Mouse (Mus musculus) spleen, adult 18-20 months (tissue): ENCODE measurements around the gene Zfp609.
"Not testable (repeated sequence)": the region's sequence is repeated elsewhere in the genome, so short reads cannot be mapped to it uniquely, and the experiment has no call there.

Experiments used
- DNase-seq, 2 experiments: peaks; one replicate each; pipeline ENCODE4 v3.0.0; 2022; ENCODE audit warnings: mixed read lengths in 2 of 2

The Zfp609 gene

GRCm38 (mm10) chr9:65703241-65703640 lies 124.1 kb downstream of the Zfp609 start:
- DNase-seq, result no peak

GRCm38 (mm10) chr9:65702286-65702685 lies 125.1 kb downstream of the Zfp609 start:
- no peak for DNase-seq

DNA sequence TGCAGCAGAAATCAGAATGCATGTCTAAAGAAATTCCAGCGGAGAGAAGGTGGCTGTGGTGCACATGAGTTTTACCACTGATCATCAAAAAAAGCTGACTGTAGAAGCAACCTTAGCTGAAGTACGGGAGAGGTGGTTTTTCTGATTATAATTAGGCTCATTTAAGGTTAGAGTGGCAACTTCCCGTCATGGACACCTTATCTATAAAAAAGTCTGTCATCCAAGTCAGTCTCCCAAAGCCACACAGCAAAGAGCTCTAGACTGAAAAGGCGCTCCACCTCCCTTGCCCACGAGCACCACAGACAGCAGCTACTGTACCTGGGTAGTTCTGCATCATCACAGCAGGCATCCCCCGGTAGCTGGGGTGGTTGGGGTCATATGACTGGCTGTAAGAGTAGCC lies 126.9 kb downstream of the Zfp609 start:
- DNase-seq, result no peak

DNA sequence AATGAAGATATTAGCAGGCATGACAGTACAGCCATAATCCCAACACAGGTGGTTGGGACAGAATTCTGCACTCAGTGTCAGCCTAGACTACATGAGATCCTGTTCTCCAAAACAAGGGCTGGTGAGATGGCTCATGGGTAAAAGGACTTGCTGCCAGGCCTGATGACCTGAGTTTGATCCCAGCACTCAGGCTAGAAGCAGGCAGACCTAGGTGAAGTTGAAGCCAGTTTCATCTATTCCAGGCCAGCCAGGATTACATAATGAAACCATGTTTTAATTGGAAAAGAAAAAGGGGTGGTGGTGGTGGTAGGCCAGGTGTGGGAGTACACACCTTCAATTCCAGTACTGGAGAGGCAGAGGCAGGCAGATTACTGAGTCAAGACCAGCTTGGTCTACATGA lies 129.4 kb downstream of the Zfp609 start:
- no peak for DNase-seq

DNA sequence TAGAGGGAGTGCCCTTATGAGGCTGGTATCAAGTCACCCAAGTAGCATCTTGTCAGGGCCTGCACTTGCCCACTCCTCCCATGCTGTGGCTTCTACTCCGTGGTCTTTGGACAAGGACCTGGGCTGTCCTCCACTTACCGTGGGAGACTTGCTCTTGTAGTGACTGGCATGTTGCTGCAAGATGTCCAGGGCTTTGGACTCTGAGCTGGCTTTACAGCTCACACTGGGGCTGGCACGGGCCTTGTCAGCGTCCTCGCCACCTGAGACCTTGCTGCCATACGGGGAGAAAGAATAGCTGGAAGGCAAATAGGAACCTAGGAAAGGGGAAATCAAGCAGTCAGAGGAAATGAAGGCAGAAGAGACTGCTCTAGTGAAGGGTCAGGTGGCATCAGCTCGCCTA lies 130.0 kb downstream of the Zfp609 start:
- no peak for DNase-seq

GRCm38 (mm10) chr9:65696337-65696736 lies 131.0 kb downstream of the Zfp609 start:
- no peak for DNase-seq

DNA sequence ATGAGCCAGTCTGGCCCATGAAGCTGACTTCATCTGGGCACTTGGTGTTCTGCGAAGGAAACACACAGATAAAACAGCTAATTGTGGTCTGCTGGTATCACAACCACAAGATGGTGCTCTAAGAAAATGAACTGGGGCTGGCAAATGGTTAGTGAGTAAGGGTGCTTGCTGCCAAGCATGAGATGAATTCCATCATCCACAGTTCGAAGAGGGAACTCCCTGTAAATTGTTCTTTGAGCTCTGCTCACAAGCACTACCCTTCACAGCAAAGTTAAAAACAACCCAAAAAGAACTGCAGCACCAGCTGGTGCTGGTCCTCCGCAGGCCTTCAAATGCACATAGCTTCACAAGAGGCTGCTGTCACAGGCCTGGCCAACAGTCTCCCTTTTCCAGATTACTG lies 131.7 kb downstream of the Zfp609 start:
- no peak for DNase-seq

DNA sequence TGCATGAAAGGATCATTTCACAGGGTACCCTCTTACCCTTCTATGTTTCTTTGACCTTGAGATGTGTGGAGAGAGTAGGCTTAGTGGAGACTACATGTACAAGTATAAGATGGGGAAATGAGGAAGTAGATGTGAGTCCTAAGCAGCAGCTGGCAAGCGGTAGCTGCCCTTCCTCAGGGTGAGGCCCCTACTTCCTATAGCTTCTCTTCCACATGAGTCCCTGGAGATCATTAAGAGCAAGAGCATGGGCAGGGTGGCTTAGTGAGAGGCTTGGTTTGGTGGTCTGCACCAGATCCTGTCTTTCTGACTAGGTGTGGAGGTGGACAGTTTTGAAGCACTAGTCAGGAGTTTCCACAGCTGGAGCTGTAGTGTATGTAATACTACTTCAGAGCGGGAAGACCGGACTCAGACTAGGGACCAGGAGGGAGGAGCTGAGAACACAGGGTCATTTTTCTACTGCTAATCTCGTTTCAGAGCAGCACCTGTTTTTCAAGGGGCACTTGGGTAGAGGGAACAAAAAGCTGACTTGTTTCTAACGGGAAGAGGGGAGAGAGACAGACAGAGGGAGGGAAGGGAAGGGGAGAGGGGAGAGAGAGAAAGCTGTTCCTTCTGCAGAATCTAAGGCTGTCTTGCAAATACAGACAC lies 134.3 kb downstream of the Zfp609 start:
- DNase-seq, result no peak

- no peak for DNase-seq
Measured at GRCm38 (mm10) chr9:65692466-65692865, 134.9 kb downstream of the Zfp609 start.

DNA sequence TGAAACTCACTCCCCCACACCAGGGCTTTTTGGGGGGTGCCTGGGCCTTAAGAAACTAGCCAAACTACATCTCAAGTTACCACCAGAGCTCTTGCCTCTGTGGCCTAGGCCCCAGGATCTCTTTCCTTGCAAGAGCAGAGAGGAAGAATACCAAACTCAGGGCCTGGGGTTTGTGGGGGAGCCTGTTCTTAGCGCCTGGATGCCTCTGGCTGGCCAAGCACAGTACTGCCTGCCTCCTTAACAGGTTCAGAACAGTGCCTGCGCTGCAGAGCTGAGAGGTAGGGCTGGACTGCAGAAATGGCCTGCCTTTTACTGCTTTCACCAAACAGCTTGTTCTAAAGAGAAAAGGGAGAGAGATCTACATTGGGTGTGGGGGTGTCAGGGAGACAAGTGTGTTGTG lies 137.5 kb downstream of the Zfp609 start:
- not testable (repeated sequence) for DNase-seq

DNA sequence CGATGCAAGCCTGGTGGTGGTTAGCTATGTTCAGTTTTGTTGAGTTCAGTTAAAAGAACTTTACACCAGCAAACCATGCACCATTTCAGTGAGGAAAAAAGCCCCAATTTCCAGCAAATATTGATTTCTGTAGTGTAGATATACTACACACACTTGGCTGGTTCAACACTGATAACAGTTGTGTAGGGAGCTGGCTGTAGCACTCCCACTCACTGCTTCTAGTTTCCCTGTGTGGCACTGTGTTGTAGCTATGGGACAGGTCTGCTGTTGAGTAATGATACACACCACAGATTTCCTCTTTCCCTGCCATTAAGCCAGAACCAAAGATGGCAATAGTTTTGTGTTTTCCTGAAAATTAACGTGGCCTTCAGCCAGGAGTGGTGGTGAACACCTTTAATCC lies 142.7 kb downstream of the Zfp609 start:
- no peak for DNase-seq

GRCm38 (mm10) chr9:65682994-65683393 lies 144.4 kb downstream of the Zfp609 start:
- DNase-seq, result no peak

GRCm38 (mm10) chr9:65682183-65682582 lies 145.2 kb downstream of the Zfp609 start:
- no peak for DNase-seq

GRCm38 (mm10) chr9:65681634-65681940 lies 145.8 kb downstream of the Zfp609 start:
- no peak for DNase-seq

- no peak for DNase-seq
Measured at GRCm38 (mm10) chr9:65680938-65681633, 146.3 kb downstream of the Zfp609 start.

- no peak for DNase-seq
Measured at GRCm38 (mm10) chr9:65679181-65679761, 148.1 kb downstream of the Zfp609 start.

GRCm38 (mm10) chr9:65677119-65677462 lies 150.3 kb downstream of the Zfp609 start:
- no peak for DNase-seq

DNA sequence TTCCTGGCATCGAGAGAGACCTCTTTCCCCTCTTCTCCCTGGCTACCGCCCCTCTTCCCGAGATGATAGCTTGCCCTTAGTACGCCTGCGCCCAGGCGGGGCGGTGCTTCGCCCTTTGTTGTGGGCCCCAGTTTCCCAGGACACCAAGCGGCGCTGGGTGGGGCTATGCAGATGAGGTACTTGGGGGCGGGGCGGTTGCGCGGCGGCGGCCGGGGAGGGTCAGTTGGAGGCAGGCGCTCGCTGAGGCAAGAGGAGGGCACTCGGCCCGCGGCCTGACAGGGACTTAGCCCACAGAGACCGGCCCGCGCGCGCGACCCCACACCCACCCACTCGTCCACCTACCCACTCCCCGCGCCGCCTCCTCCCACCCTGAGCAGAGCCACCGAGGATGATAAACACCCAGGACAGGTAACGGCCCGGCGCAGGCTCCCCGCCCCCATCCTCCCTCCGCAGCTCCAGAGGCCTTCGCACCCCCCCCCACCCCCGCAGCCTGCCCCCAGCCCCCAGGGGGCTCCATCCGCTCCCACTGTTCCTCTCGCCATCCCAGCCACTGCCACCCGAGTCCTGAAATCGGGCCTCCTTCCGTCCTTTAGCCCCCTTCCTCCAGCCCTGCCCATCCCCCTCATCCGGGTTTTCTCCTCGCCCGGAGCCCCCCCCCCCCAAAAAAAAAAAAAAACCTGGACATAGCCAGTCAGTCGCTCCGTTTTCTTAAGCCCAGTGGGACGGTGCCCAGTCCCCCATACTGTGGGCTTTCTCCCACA lies 150.8 kb downstream of the Zfp609 start:
- DNase-seq, result peak; percentile 92 to 97

DNA sequence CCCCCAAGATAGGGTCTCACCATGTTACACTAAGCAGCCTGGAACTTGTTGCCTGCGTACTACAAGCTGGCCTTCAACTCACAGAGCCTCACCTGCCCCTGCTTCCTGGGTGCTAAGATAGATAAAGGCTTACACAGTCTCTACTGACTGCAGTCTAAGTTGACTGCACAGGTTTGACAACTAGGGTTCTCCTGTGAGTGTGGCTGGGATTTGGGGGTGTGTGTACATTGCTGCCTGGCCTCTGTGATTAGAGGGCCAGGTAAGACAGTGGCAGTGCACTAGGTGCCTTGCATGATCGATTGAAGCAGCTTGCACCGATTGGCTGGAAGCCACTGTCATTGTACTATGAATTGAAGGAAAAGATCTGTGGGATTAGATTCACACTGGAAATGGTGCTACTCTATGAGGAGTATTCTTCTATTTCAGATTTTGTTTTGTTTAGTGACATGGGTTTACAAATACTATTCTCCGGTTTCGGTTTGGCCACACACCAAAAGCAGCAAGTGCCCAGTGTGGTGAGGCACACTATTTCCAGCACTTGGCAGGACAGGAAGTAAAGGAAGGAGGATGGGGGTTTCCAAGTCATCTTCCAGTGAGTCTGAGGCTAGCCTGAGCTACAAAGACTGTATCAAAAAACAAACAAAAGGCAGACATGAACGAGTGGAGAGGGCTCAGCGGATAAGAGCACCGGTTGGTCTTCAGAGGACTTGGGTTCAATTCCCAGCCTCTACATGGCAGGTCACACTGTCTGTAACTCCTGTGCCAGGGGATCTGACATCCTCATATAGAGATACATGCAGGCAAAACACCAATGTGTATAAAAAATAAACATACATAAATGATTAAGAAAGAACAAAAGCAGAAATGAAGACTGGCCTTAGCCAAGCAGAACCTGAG lies 151.7 kb downstream of the Zfp609 start:
- DNase-seq, result no peak

- DNase-seq, result no peak
Measured at GRCm38 (mm10) chr9:65672996-65673395, 154.4 kb downstream of the Zfp609 start.

DNA sequence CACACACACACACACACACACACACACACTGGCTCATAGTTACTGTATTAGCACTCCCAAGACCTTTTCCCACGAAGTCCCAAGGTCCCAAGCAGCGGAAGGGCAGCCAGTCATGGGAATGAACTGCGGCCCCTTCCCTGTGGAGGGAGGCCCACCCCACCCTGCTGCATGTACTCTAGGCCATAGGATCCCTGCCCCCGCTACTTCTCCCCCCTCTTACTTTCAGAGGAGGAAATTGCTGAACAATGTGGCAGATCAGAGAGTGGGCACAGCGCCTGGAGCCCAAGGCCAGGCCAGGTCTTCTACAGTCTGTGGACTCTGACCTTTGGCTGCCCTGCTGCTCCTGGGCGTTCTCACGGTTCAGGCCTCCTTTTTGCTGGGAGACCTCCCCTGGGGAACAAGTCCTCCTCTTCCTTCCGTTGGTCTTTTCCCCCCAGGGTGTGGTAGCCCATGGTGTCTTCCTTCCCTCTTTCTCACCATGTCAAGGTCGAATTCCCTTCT lies 155.9 kb downstream of the Zfp609 start:
- peak in 1 of 2 experiments; percentile 8 for DNase-seq

GRCm38 (mm10) chr9:65667701-65668100 lies 159.7 kb downstream of the Zfp609 start, which contains the start of gene Oaz2:
TSS of gene Oaz2 (plus strand) at chr9:65668001.
- DNase-seq, result no peak
